9 mouse cellular contexts compared by ENCODE assay signal in the genomic region with DNA sequence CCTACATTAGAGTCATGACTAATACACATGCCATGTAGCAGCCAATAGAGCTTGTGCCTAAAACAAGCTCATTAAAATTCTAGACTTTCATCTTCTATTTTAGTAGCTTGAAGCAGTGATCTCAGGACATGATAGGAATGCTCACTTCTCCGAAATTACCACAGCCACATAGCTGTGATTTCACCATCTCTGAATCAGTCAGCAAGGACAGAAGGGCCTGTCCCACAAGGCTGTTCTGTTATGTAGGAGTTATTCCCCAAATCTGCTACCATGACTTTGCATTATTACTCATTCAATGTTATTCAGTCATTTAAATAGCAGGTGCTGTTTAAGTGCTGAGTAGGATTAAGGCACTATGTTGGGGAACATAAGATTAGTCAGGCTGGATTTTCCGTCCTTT. TPM values are rescaled to one million over a fixed set of nuclear protein-coding genes. Genes with fewer than 3 reads are reported as not detected.
A peak's percentile ranks its signal among the peaks of the same experiment; 100 is the strongest.
DNase-seq lines count a peak whose midpoint lies in the region.
"Had no signal": no experiment of that assay in that cellular context is flagged by ENCODE, and none has a peak within 500 bp of the region (broad histone marks: within the 10 kb centered on the region; RNA-seq: fewer than 3 reads in every experiment).

No protein-coding gene starts in this region.

- peak; percentile 29 for DNase-seq in layer of hippocampus, adult 11-12 months (ENCODE audit: low spot score)
- DNase-seq in layer of hippocampus, postnatal 25 days (ENCODE audit: extremely low spot score in 1 of 2, low spot score in 1 of 2) = no peak
- peak; percentile 49 for DNase-seq in 416B (ENCODE audit: low read depth)
- peak; percentile 84 for DNase-seq in Muller cell, postnatal 12 days (ENCODE audit: inconsistent ontology term)
- peak; percentile 12 to 38 for DNase-seq in layer of hippocampus, adult 8-10 months (ENCODE audit: low spot score in 2 of 2)
- DNase-seq in thymus, postnatal 0 days (ENCODE audit: low spot score) = no peak
- no peak for DNase-seq in ovary, postnatal 36 days (ENCODE audit: low spot score)
- DNase-seq: cerebellum, adult 8-10 months; thymus, postnatal 25 days had no signal

RNA-seq across cellular contexts. Expression of a gene that starts 42.3 kb away (rescaled TPM):
- 1 to 10 TPM; 5.0 to 5.8 TPM for total RNA-seq in layer of hippocampus, postnatal 25 days (2021)
- 1 to 10 TPM; 6.1 to 7.1 (median 6.6) TPM for total RNA-seq in layer of hippocampus, adult 8-10 months (2022)
- polyA plus RNA-seq in thymus, postnatal 0 days (2015; fragmentation: Nextera tagmentation; extraction: Ambion mirVana) = 4.9 and 5.6 TPM in 2 replicates

Comparison
In these comparisons a context has a peak if more than half of its experiments do, and no peak if none do; other contexts are left out.
1. DNase-seq: peak in layer of hippocampus, adult 11-12 months (single experiment), 416B (single experiment), Muller cell, postnatal 12 days (single experiment) and layer of hippocampus, adult 8-10 months (2 of 2); none in layer of hippocampus, postnatal 25 days (0 of 2), thymus, postnatal 0 days (single experiment) and ovary, postnatal 36 days (single experiment).